Mouse (Mus musculus): Measurements from ENCODE around the gene Cd300lf.
A peak's percentile ranks its signal among the peaks of the same experiment; 100 is the strongest.

GRCm38 (mm10) chr11:115171125-115171524 lies 37.3 kb upstream of the Cd300lf start:
- peak; percentile 13; the same call in 1 of the 2 replicates for TF ChIP-seq CTCF (IDR thresholded peaks at IDR 0.05; ENCODE audit: extremely low read depth, insufficient read length, insufficient replicate concordance, low read depth, low read length)
- TF ChIP-seq POLR2A (IDR thresholded peaks at IDR 0.05; ENCODE audit: low read depth, low read length) = 0 out of 2 replicates have a peak, but pooled peaks have one; percentile 13

Data from small intestine, adult 2 months (tissue).